Mouse (Mus musculus): ENCODE measurements around the gene Spast.
"Not testable (repeated sequence)": the region's sequence is repeated elsewhere in the genome, so short reads cannot be mapped to it uniquely, and the experiment has no call there.

DNA sequence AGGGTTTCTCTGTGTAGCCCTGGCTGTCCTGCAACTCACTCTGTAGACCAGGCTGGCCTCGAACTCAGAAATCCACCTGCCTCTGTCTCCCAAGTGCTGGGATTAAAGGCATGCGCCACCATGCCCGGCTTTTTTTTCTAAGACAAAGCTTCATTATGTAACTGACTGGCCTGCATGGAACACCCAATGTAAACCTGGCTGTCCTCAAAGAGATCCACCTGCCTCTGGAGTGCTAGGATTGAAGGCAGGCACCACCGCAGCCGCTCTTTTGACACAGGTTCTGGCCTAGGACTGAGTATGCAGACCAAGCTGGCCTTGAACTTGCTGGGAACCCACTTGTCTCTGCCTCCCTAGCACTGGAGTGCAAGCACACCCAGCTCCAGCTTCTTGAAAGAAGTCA, 41.8 kb upstream of the Spast start:
- not testable (repeated sequence) for TF ChIP-seq POLR2A (IDR thresholded peaks at IDR 0.05; ENCODE audit: borderline replicate concordance, control insufficient read depth, low read depth, low read length); CTCF (IDR thresholded peaks at IDR 0.05; ENCODE audit: control insufficient read depth, insufficient read depth, low read length)
